Mouse (Mus musculus): ENCODE measurements around the gene Cd101. TPM values are rescaled to one million over a fixed set of nuclear protein-coding genes. Genes with fewer than 3 reads are reported as not detected.
A peak's percentile ranks its signal among the peaks of the same experiment; 100 is the strongest.

Cd101 gene
- total RNA-seq, 2 experiments from 2014 or later: 0.13 to 0.20 TPM

- DNase-seq: no peak
These were observed 12.6 kb upstream of the Cd101 start for GRCm38 (mm10) chr3:101041997-101042396.

- no peak for DNase-seq
These were observed 8.7 kb upstream of the Cd101 start for GRCm38 (mm10) chr3:101037984-101038545.

GRCm38 (mm10) chr3:101036001-101036400 lies 6.6 kb upstream of the Cd101 start:
- DNase-seq: no peak

- DNase-seq: no peak
These were observed 5.2 kb upstream of the Cd101 start for GRCm38 (mm10) chr3:101034509-101034908.

GRCm38 (mm10) chr3:101033644-101034043 lies 4.3 kb upstream of the Cd101 start:
- no peak for DNase-seq

GRCm38 (mm10) chr3:101031456-101032142 lies 2.2 kb upstream of the Cd101 start:
- no peak for DNase-seq

GRCm38 (mm10) chr3:101030630-101031029 lies 1.3 kb upstream of the Cd101 start:
- DNase-seq: no peak

- DNase-seq: no peak
These were observed 2.6 kb downstream of the Cd101 start for GRCm38 (mm10) chr3:101026741-101027140.

- DNase-seq: no peak
These were observed 6.4 kb downstream of the Cd101 start for GRCm38 (mm10) chr3:101022967-101023366.

GRCm38 (mm10) chr3:101021481-101022051 lies 7.8 kb downstream of the Cd101 start:
- no peak for DNase-seq

- DNase-seq: no peak
These were observed 8.3 kb downstream of the Cd101 start for GRCm38 (mm10) chr3:101021073-101021472.

- DNase-seq: no peak
These were observed 10.9 kb downstream of the Cd101 start for GRCm38 (mm10) chr3:101018494-101018893.

GRCm38 (mm10) chr3:101016050-101016449 lies 13.3 kb downstream of the Cd101 start:
- DNase-seq: no peak

GRCm38 (mm10) chr3:101015254-101015653 lies 14.1 kb downstream of the Cd101 start:
- DNase-seq: no peak

- no peak for DNase-seq
These were observed 15.8 kb downstream of the Cd101 start for GRCm38 (mm10) chr3:101013536-101013935.

GRCm38 (mm10) chr3:101013005-101013404 lies 16.4 kb downstream of the Cd101 start:
- no peak for DNase-seq

GRCm38 (mm10) chr3:101012597-101012996 lies 16.8 kb downstream of the Cd101 start:
- no peak for DNase-seq

GRCm38 (mm10) chr3:101012131-101012571 lies 17.2 kb downstream of the Cd101 start:
- peak; percentile 46 for DNase-seq

GRCm38 (mm10) chr3:101011203-101011600 lies 18.2 kb downstream of the Cd101 start:
- no peak for DNase-seq

GRCm38 (mm10) chr3:101010589-101011202 lies 18.7 kb downstream of the Cd101 start:
- DNase-seq: no peak

GRCm38 (mm10) chr3:101007112-101007782 lies 22.1 kb downstream of the Cd101 start:
- no peak for DNase-seq

GRCm38 (mm10) chr3:101005392-101005791 lies 24.0 kb downstream of the Cd101 start:
- no peak for DNase-seq

All from gastrocnemius, postnatal 25 days (tissue).